Mouse (Mus musculus) hindbrain, postnatal 0 days (tissue): ENCODE measurements around the gene Mcts1. TPM values are rescaled to one million over a fixed set of nuclear protein-coding genes. Genes with fewer than 3 reads are reported as not detected.
A peak's percentile ranks its signal among the peaks of the same experiment; 100 is the strongest.

Experiments used
- ATAC-seq: fragments of 200-750 bp; cut with Nextera tagmentation; 2 replicates; pipeline ENCODE4 v1.8.0; 2017; ENCODE audit warnings: mild to moderate bottlenecking, moderate TSS enrichment, moderate library complexity
- DNase-seq: peaks from one replicate; pipeline ENCODE4 v3.0.0-alpha.2; 2015; ENCODE audit warnings: low spot score
- H3K27ac ChIP-seq: fragments of 300-500 bp; sonication (generic); 2 replicates; pipeline ENCODE4 v1.5.1; 2014; ENCODE audit warnings: mild to moderate bottlenecking
- H3K27me3 ChIP-seq: fragments of 300-500 bp; sonication (generic); 2 replicates; pipeline ENCODE4 v1.6.1; 2014; ENCODE audit warnings: low read length, mixed read lengths; ENCODE audit not compliant: insufficient read depth
- H3K36me3 ChIP-seq: fragments of 300-500 bp; sonication (generic); 2 replicates; pipeline ENCODE4 v1.6.1; 2014; ENCODE audit warnings: low read length, mixed read lengths; ENCODE audit not compliant: insufficient read depth
- H3K4me1 ChIP-seq: fragments of 300-500 bp; sonication (generic); 2 replicates; pipeline ENCODE4 v1.6.1; 2014; ENCODE audit warnings: antibody characterized with exemption, low read length, mixed read lengths; ENCODE audit not compliant: insufficient read depth
- H3K4me2 ChIP-seq: fragments of 300-500 bp; sonication (generic); 2 replicates; pipeline ENCODE4 v1.6.1; 2014; ENCODE audit warnings: low read depth, mild to moderate bottlenecking, low read length, moderate library complexity, mixed read lengths
- H3K4me3 ChIP-seq: fragments of 300-500 bp; sonication (generic); 2 replicates; pipeline ENCODE4 v1.5.1; 2014; ENCODE audit warnings: low read length
- H3K9ac ChIP-seq: fragments of 300-500 bp; sonication (generic); replicated peaks from 2 replicates; pipeline ENCODE4 v1.6.1; 2014; ENCODE audit warnings: mild to moderate bottlenecking, low read length, moderate library complexity, mixed read lengths
- H3K9me3 ChIP-seq: fragments of 300-500 bp; sonication (generic); 2 replicates; pipeline ENCODE4 v1.6.1; 2016; ENCODE audit warnings: low read length, mixed read lengths
- CTCF ChIP-seq: IDR thresholded peaks from 2 replicates; pipeline ENCODE4 v1.5.1; 2016; ENCODE audit warnings: antibody characterized with exemption, control low read depth, low read depth
- WGBS: fragments of 180-500 bp; shearing (Covaris S2); extraction: QIAGEN DNeasy Blood & Tissue Kit; methylation state at CpG from one replicate; pipeline ENCODE4 v1.1.7; 2014; 5-methylcytosine and 5-hydroxymethylcytosine counted together
- polyA plus RNA-seq: library from polyadenylated mRNA; unstranded; fragments of >200 nt; fragmentation: Nextera tagmentation; extraction: Ambion mirVana; gene quantifications from 2 replicates; pipeline ENCODE4 v1.2.1, GENCODE M21; 2015
- total RNA-seq: library from RNA; depleted of rRNA; stranded (reverse); fragments of >200 nt; gene quantifications from 2 replicates; pipeline ENCODE4 v1.2.3, GENCODE M21; 2014; rRNA removed

Mcts1 gene
- total and polyA plus RNA-seq, 2 experiments from 2014 or later, result 36.9 to 173 TPM

- ATAC-seq (no peak), DNase-seq (no peak)
- Histone ChIP-seq H3K4me2 (no peak overlapping the region), H3K36me3 (no peaks in the 10 kb centered on the region), H3K9ac (no peak overlapping the region), H3K4me3 (no peak overlapping the region), H3K9me3 (no peaks in the 10 kb centered on the region), H3K27ac (no peak overlapping the region), H3K4me1 (no peaks in the 10 kb centered on the region), H3K27me3 (no peaks in the 10 kb centered on the region)
- WGBS, result 81% methylated on average over 5 of the region's 5 CpGs
- peak; percentile 14; the same call in 1 of the 2 replicates for TF ChIP-seq CTCF
Observed at GRCm38 (mm10) chrX:38654681-38655080, 54.3 kb downstream of the Mcts1 start.

- Histone ChIP-seq H3K36me3 (no peaks in the 10 kb centered on the region), H3K4me2 (no peak overlapping the region), H3K9me3 (no peaks in the 10 kb centered on the region), H3K27ac (no peak overlapping the region), H3K4me1 (no peaks in the 10 kb centered on the region), H3K9ac (no peak overlapping the region), H3K4me3 (no peak overlapping the region), H3K27me3 (no peaks in the 10 kb centered on the region)
- DNase-seq, result peak; percentile 3
- 82% methylated on average over 4 of the region's 4 CpGs for WGBS
- ATAC-seq, result no peak
- no peak for TF ChIP-seq CTCF
Observed at GRCm38 (mm10) chrX:38656206-38656883, 56.0 kb downstream of the Mcts1 start.

Other genes starting within 250 kb of the Mcts1 start
- gene Lamp2, start 144.1 kb upstream of the Mcts1 start, total RNA-seq, result 56.5 and 64.3 TPM in 2 replicates
- 79.8 and 84.8 TPM in 2 replicates for gene Lamp2, start 144.1 kb upstream of the Mcts1 start, polyA plus RNA-seq
- 15.2 and 18.2 TPM in 2 replicates for gene Cul4b, start 24.4 kb upstream of the Mcts1 start, total RNA-seq
- gene Cul4b, start 24.4 kb upstream of the Mcts1 start, polyA plus RNA-seq, result 16.8 and 17.1 TPM in 2 replicates
- gene C1galt1c1, start 34.5 kb downstream of the Mcts1 start, total RNA-seq, result 10.4 and 15.4 TPM in 2 replicates
- gene C1galt1c1, start 34.5 kb downstream of the Mcts1 start, polyA plus RNA-seq, result 24.9 and 26.3 TPM in 2 replicates
- 0.10 TPM in 1 of 2 replicates, not detected in the other for gene 6030498E09Rik, start 172.1 kb downstream of the Mcts1 start, total RNA-seq
- gene 6030498E09Rik, start 172.1 kb downstream of the Mcts1 start, polyA plus RNA-seq, result 0.25 TPM in 1 of 2 replicates, not detected in the other